Mouse (Mus musculus) CH12.LX (cell line): ENCODE results near the gene Trir. TPM values are rescaled to one million over a fixed set of nuclear protein-coding genes. Genes with fewer than 3 reads are reported as not detected.
A peak's percentile ranks its signal among the peaks of the same experiment; 100 is the strongest.

Source experiments
- DNase-seq: peaks from one replicate; pipeline ENCODE4 v3.0.0-alpha.2; 2013; ENCODE audit errors: extremely low read depth
- H3K27ac ChIP-seq: 2 replicates; pipeline ENCODE4 v1.5.1; 2012; ENCODE audit warnings: low read depth, mild to moderate bottlenecking, control low read depth, moderate library complexity; ENCODE audit not compliant: insufficient read depth
- H3K27me3 ChIP-seq: replicated peaks from 2 replicates; pipeline ENCODE3; 2012; ENCODE audit warnings: inconsistent platforms
- H3K36me3 ChIP-seq, 2 experiments: replicated peaks in 1 of 2; 2 replicates each; pipeline versions ENCODE3 to v1.6.1; 2012; ENCODE audit warnings: inconsistent platforms in 1 of 2, low read length in 1 of 2, mild to moderate bottlenecking in 1 of 2, mixed read lengths in 1 of 2, moderate library complexity in 1 of 2; ENCODE audit not compliant: control insufficient read depth in 1 of 2, insufficient read depth in 1 of 2
- H3K4me1 ChIP-seq, 2 experiments: 2 replicates each; pipeline ENCODE4 v1.6.1; 2012; ENCODE audit warnings: inconsistent platforms in 1 of 2, moderate library complexity in 1 of 2; ENCODE audit not compliant: insufficient read depth in 2 of 2, control insufficient read depth in 1 of 2
- H3K4me2 ChIP-seq: 2 replicates; pipeline ENCODE4 v1.6.1; 2012; ENCODE audit warnings: low read depth, mild to moderate bottlenecking, control low read depth; ENCODE audit not compliant: poor library complexity, insufficient read depth, severe bottlenecking
- H3K4me3 ChIP-seq, 3 experiments: fragments of 150-350 bp in 1 of 3; sonication (generic) in 1 of 3; replicated peaks in 1 of 3; 2 replicates each; pipeline versions ENCODE3 to v1.5.1; 2011 to 2012; ENCODE audit warnings: low read depth in 2 of 3, low read length in 2 of 3, mild to moderate bottlenecking in 2 of 3, moderate library complexity in 2 of 3, control low read depth in 1 of 3, improper control_type of control experiment in 1 of 3, inconsistent platforms in 1 of 3, mixed read lengths in 1 of 3; ENCODE audit not compliant: poor library complexity in 1 of 3
- H3K79me2 ChIP-seq: replicated peaks from 2 replicates; pipeline ENCODE4 v1.6.1; 2012; ENCODE audit warnings: mild to moderate bottlenecking, moderate library complexity; ENCODE audit not compliant: control insufficient read depth, poor library complexity, insufficient read depth, severe bottlenecking; ENCODE audit errors: extremely low read depth
- H3K9ac ChIP-seq: 2 replicates; pipeline ENCODE4 v1.6.1; 2012; ENCODE audit warnings: low read depth, mild to moderate bottlenecking, control low read depth, moderate library complexity; ENCODE audit not compliant: insufficient read depth
- H3K9me3 ChIP-seq: replicated peaks from 2 replicates; pipeline ENCODE3; 2012; ENCODE audit warnings: low read length, inconsistent platforms, mixed read lengths
- CHD1 ChIP-seq: IDR thresholded peaks from 2 replicates; pipeline ENCODE4 v1.6.1; 2012; ENCODE audit warnings: low read depth, low read length, improper control_type of control experiment, inconsistent platforms
- CTCF ChIP-seq, 2 experiments: IDR thresholded peaks in 1 of 2; conservative IDR thresholded peaks in 1 of 2; 2 replicates each; pipeline ENCODE4 v1.5.1; 2011 to 2012; ENCODE audit warnings: low read depth in 2 of 2, low read length in 2 of 2, improper control_type of control experiment in 1 of 2, inconsistent platforms in 1 of 2, mild to moderate bottlenecking in 1 of 2, moderate library complexity in 1 of 2
- ELF1 ChIP-seq: IDR thresholded peaks from 2 replicates; pipeline ENCODE4 v1.6.1; 2014; ENCODE audit warnings: low read depth, mild to moderate bottlenecking, inconsistent platforms, low read length, improper control_type of control experiment
- JUND ChIP-seq: conservative IDR thresholded peaks from 2 replicates; pipeline ENCODE4 v1.6.1; 2011; ENCODE audit warnings: low read depth, low read length, improper control_type of control experiment
- KAT2A ChIP-seq: IDR thresholded peaks from 2 replicates; pipeline ENCODE4 v1.6.1; 2012; ENCODE audit warnings: low read length, improper control_type of control experiment, inconsistent platforms; ENCODE audit not compliant: insufficient replicate concordance
- MAFK ChIP-seq: IDR thresholded peaks from 2 replicates; pipeline ENCODE4 v1.6.1; 2011; ENCODE audit warnings: low read length, improper control_type of control experiment; ENCODE audit not compliant: insufficient replicate concordance
- MAX ChIP-seq: IDR thresholded peaks from 2 replicates; pipeline ENCODE4 v1.6.1; 2011; ENCODE audit warnings: low read length, improper control_type of control experiment
- MEF2A ChIP-seq: IDR thresholded peaks from 2 replicates; pipeline ENCODE4 v1.6.1; 2014; ENCODE audit warnings: low read depth, mild to moderate bottlenecking, inconsistent platforms, low read length, improper control_type of control experiment, borderline replicate concordance
- MXI1 ChIP-seq: IDR thresholded peaks from 2 replicates; pipeline ENCODE4 v1.6.1; 2011; ENCODE audit warnings: mild to moderate bottlenecking, low read depth, low read length, improper control_type of control experiment
- RAD21 ChIP-seq: IDR thresholded peaks from 2 replicates; pipeline ENCODE4 v1.6.1; 2011; ENCODE audit warnings: low read depth, mild to moderate bottlenecking, low read length, improper control_type of control experiment, moderate library complexity
- SIN3A ChIP-seq: IDR thresholded peaks from 2 replicates; pipeline ENCODE4 v1.6.1; 2012; ENCODE audit warnings: low read length, improper control_type of control experiment, inconsistent platforms
- SMC3 ChIP-seq: IDR thresholded peaks from 2 replicates; pipeline ENCODE4 v1.6.1; 2011; ENCODE audit warnings: low read depth, low read length, improper control_type of control experiment
- TBP ChIP-seq: conservative IDR thresholded peaks from 2 replicates; pipeline ENCODE4 v1.6.1; 2011; ENCODE audit warnings: low read depth, low read length, improper control_type of control experiment
- TCF12 ChIP-seq: IDR thresholded peaks from 2 replicates; pipeline ENCODE4 v1.6.1; 2014; ENCODE audit warnings: low read depth, mild to moderate bottlenecking, inconsistent platforms, low read length, improper control_type of control experiment
- UBTF ChIP-seq: IDR thresholded peaks from 2 replicates; pipeline ENCODE4 v1.6.1; 2012; ENCODE audit warnings: low read depth, mild to moderate bottlenecking, inconsistent platforms, low read length, improper control_type of control experiment, moderate library complexity
- USF1 ChIP-seq: IDR thresholded peaks from 2 replicates; pipeline ENCODE4 v1.6.1; 2014; ENCODE audit warnings: low read depth, mild to moderate bottlenecking, inconsistent platforms, low read length, improper control_type of control experiment
- ZNF384 ChIP-seq: IDR thresholded peaks from 2 replicates; pipeline ENCODE4 v1.6.1; 2012; ENCODE audit warnings: low read depth, low read length, improper control_type of control experiment, inconsistent platforms
- dilution Hi-C: fragments of 300-500 bp; cut with MboI; formaldehyde crosslinking; loops from 2 replicates; pipeline ENCODE4 v1.14.3; 2020; ENCODE audit warnings: low sequenced_read_pairs; ENCODE audit not compliant: extremely low pct_unique_long_range_greater_than_20kb, extremely low pct_ligation_motif_present
- in situ Hi-C: fragments of 300-500 bp; cut with MboI; formaldehyde crosslinking; loops from 3 replicates; pipeline ENCODE4 v1.14.3; 2019; ENCODE audit warnings: low sequenced_read_pairs, low pct_ligation_motif_present, low pct_unique_long_range_greater_than_20kb, mixed read lengths
- polyA plus RNA-seq: library from polyadenylated mRNA; unstranded; fragments of >175 nt; gene quantifications from 2 replicates; pipeline ENCODE4 v1.2.1, GENCODE M21; 2012; ENCODE audit warnings: low read depth; ENCODE audit not compliant: insufficient read length
- total RNA-seq, 2 experiments: library from RNA; depleted of rRNA; stranded (reverse); fragments of 300-350 nt in 1 of 2; fragments of >200 nt in 1 of 2; gene quantifications; 2 replicates each; pipeline ENCODE4 v1.2.3; 2012 to 2014

The Trir gene
- total and polyA plus RNA-seq, 3 experiments, result 151 to 209 (median 185) TPM

DNA sequence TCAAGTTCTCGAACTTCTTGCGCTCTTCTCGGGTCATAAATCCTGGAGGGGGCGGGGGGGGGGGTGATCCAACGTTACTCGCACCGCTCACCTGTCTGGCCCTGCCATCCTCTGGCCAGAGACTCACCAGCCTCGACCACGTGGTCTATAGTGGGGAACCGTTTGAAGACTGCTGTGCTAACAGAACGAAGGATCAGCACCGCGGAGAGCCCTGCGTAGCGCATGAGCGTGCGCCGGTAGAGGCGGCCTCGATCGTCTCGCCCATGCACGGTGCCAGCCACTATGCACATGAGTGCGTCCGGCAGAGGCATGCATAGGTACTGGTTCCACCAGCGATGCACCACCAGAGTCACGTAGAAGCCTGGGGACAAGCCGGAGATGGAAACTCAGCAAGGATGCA is 15.4 kb upstream of the Trir start:
- Histone ChIP-seq H3K4me3 (no peak overlapping the region), H3K27me3 (no peaks in the 10 kb centered on the region), H3K27ac (no peak overlapping the region), H3K9ac (no peak overlapping the region), H3K9me3 (no peaks in the 10 kb centered on the region), H3K4me1 (no peaks in the 10 kb centered on the region), H3K79me2 (no peaks in the 10 kb centered on the region), H3K36me3 (peaks cover 0 to 5% of the 10 kb centered on the region in 2 experiments), H3K4me2 (no peak overlapping the region)
- dilution Hi-C loops (no loop called here), in situ Hi-C loops (no loop called here)
- DNase-seq, result no peak
- TF ChIP-seq MEF2A (no peak), TBP (no peak), UBTF (no peak), SIN3A (no peak), ZNF384 (no peak), MAFK (no peak), TCF12 (no peak), JUND (no peak)

DNA sequence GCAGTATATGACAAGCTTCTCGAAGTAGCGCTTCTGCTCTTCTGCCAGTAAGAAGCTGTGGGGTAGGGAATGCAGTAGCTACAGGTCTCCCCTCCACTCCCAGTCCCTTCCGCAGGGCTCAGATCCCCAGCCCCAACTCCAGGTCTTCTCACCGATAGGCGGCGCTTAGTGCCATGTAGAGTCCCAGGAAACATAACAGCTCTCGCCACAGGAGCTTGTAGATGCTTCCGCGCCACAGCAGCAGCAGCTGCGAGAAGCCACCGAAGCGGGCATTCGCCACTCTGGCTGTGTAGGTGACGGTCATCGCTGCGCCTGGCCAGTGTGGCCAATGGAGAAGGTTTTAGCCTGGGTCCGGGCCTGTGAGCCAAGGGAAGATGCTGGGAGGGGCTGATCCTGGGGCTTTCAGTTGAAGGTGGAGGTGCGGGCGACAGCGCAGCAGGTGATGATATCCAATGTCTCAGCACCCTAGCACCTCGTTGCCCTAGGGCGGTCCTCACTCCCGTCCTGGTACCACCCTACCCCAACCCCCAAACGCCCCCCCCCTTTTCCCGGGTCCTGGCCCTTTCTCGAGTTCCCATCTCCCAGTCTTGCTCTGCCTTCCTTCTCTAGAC is 13.3 kb upstream of the Trir start:
- in situ Hi-C loops, result no loop called here
- Histone ChIP-seq H3K79me2 (no peaks in the 10 kb centered on the region), H3K4me3 (peak overlapping the region in 2 of 3 experiments; percentile 5 to 18), H3K4me1 (no peaks in the 10 kb centered on the region), H3K9ac (peak overlapping the region; percentile 1; the same call in 1 of the 2 replicates), H3K27ac (no peak overlapping the region), H3K36me3 (peaks cover 8 to 22% of the 10 kb centered on the region in 2 experiments), H3K27me3 (no peaks in the 10 kb centered on the region), H3K4me2 (peak overlapping the region; percentile 9; the same call in 1 of the 2 replicates), H3K9me3 (no peaks in the 10 kb centered on the region)
- dilution Hi-C loops, result no loop called here
- TF ChIP-seq MXI1 (no peak), ELF1 (0 out of 2 replicates have a peak, but pooled peaks have one; percentile 12), MAX (no peak), CTCF (conservative IDR thresholded peaks at IDR 0.05 in 1 of 2, IDR thresholded peaks at IDR 0.05 in 1 of 2; ENCODE audit: low read depth in 2 of 2, low read length in 2 of 2) (peak in 1 of 2 experiments; percentile 68; a peak in 2 of 4 replicates), RAD21 (peak; percentile 38), CHD1 (no peak), USF1 (no peak), SMC3 (peak; percentile 38), KAT2A (no peak)
- DNase-seq, result no peak
